Mouse (Mus musculus): ENCODE data around the gene Foxl1. TPM values are rescaled to one million over a fixed set of nuclear protein-coding genes. Genes with fewer than 3 reads are reported as not detected.
A peak's percentile ranks its signal among the peaks of the same experiment; 100 is the strongest.

Foxl1 gene
- polyA plus RNA-seq, 1 experiment from 2014 or later, result 0.07 TPM

DNA sequence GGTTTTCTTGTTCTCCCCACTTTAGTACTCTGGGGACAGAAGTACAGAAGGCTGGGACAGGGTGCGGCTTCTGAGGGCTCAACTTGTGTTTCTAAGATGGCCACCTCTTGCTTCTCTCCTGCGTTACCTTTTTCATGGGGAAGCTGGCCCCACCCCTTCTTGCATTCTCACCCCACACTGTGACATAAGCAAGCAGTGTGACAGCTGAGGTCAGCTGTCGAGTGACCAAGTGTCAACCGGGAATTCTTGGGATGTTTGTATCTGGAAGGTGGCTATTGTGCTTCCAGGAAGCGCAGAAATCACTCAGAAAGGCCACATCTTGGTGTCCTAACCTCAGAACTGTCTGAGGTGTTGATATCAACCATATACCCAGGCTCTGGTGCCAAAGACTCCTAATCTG is 40.3 kb downstream of the Foxl1 start:
- Histone ChIP-seq H3K9ac (ENCODE audit: low read depth, low read length) (no peak overlapping the region), H3K9me3 (replicated peaks; ENCODE audit: control insufficient read depth, low read length) (no peaks in the 10 kb centered on the region), H3K4me2 (ENCODE audit: low read depth, low read length) (no peak overlapping the region), H3K4me3 (ENCODE audit: low read depth, low read length) (no peak overlapping the region), H3K36me3 (ENCODE audit: control insufficient read depth, insufficient read depth) (no peaks in the 10 kb centered on the region), H3K27me3 (ENCODE audit: control insufficient read depth, insufficient read depth, low read depth, low read length) (no peaks in the 10 kb centered on the region), H3K27ac (ENCODE audit: low read length) (no peak overlapping the region), H3K4me1 (ENCODE audit: control insufficient read depth, low read depth, low read length) (no peaks in the 10 kb centered on the region)
- ATAC-seq (ENCODE audit: low read depth), result no peak
- WGBS (ENCODE audit: insufficient replicate concordance), result 63% methylated on average over 5 of the region's 5 CpGs

- 38% methylated on average over 7 of the region's 7 CpGs for WGBS (ENCODE audit: insufficient replicate concordance)
- Histone ChIP-seq H3K9ac (ENCODE audit: low read depth, low read length) (no peak overlapping the region), H3K4me1 (ENCODE audit: control insufficient read depth, low read depth, low read length) (no peaks in the 10 kb centered on the region), H3K9me3 (replicated peaks; ENCODE audit: control insufficient read depth, low read length) (no peaks in the 10 kb centered on the region), H3K36me3 (ENCODE audit: control insufficient read depth, insufficient read depth) (no peaks in the 10 kb centered on the region), H3K27ac (ENCODE audit: low read length) (no peak overlapping the region), H3K27me3 (ENCODE audit: control insufficient read depth, insufficient read depth, low read depth, low read length) (no peaks in the 10 kb centered on the region), H3K4me3 (ENCODE audit: low read depth, low read length) (no peak overlapping the region), H3K4me2 (ENCODE audit: low read depth, low read length) (no peak overlapping the region)
- ATAC-seq (ENCODE audit: low read depth), result no peak
Observed at GRCm38 (mm10) chr8:121170116-121170515, 42.4 kb downstream of the Foxl1 start.

DNA sequence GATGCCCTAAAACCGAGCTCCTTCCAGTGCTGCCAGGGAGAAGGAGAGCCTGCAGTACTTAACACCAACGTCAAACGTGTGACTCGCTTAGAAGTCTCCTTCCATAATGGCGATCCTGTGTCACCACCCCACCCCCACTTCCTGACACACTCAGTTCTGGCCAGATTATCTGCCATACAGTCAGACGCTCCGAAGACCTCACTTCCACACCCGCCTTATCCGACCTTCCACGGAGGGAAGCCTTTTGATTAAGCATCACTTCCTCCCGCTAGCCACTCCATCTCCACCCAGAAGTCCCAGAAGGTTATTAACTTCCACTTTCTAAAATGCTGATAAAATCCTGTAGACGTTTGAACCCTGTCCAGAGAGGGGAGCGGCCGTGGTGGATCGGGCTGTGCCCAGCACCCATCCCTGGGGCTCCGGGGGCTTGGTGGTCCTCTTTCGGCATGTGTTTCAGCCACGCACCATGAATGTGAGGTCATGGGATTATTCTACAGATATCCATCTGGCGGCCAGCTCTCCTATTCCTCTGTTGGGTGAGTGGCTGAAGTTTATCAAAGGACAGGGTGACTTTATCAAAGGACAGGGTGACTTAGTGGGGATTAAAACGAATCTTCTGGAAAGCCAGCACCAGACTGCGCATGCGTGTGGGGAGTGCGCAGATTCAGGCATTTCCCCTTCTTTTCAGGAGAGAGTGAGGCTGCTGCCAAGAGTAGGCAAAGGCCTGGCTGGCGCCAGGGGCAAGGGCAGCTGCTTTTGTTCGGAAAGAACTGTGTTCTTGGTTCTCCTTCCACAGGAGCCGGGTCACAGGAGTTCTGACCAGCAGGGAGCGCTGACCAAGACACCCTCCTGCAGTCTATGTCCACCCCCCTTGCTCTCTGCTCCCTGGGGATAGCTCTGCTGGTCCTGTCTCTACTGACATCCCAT is 43.1 kb downstream of the Foxl1 start:
- no peak overlapping the region for H3K9ac ChIP-seq (ENCODE audit: low read depth, low read length)
- peak; percentile 24; the same call in 1 of the 2 replicates for ATAC-seq (ENCODE audit: low read depth)
- no peak overlapping the region for H3K4me3 ChIP-seq (ENCODE audit: low read depth, low read length)

DNA sequence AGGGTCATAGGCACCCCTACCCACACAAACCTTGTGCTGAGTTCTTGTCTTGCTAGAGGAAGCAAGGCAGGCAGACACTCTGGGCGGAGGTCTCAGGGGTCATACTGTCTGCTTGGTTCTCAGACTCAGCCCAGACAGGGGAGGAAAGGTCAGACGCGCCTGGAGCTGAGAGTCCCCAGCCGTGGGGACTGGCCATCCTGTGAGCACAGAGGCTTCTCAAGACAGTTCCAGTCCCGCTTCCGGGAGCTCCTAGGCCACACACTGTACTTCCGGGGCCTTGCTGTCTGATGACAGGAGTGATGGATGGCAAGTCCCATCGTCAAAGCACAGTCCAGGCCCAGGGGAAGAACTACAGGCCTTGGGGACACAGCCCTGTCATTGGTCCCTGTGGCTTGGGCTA is 44.8 kb downstream of the Foxl1 start:
- ATAC-seq (ENCODE audit: low read depth), result no peak
- no peaks in the 10 kb centered on the region for H3K27me3 ChIP-seq (ENCODE audit: control insufficient read depth, insufficient read depth, low read depth, low read length)
- no peak overlapping the region for H3K4me2 ChIP-seq (ENCODE audit: low read depth, low read length)
- no peaks in the 10 kb centered on the region for H3K4me1 ChIP-seq (ENCODE audit: control insufficient read depth, low read depth, low read length)
- H3K9me3 ChIP-seq (replicated peaks; ENCODE audit: control insufficient read depth, low read length), result no peaks in the 10 kb centered on the region
- no peak overlapping the region for H3K9ac ChIP-seq (ENCODE audit: low read depth, low read length)
- no peak overlapping the region for H3K27ac ChIP-seq (ENCODE audit: low read length)
- 61% methylated on average over 8 of the region's 8 CpGs for WGBS (ENCODE audit: insufficient replicate concordance)
- H3K4me3 ChIP-seq (ENCODE audit: low read depth, low read length), result no peak overlapping the region
- H3K36me3 ChIP-seq (ENCODE audit: control insufficient read depth, insufficient read depth), result no peaks in the 10 kb centered on the region

More for the DNA sequence above, 43.1 kb downstream of the Foxl1 start:
- H3K4me1 ChIP-seq (ENCODE audit: control insufficient read depth, low read depth, low read length), result no peaks in the 10 kb centered on the region
- WGBS (ENCODE audit: insufficient replicate concordance), result 24% methylated on average over 27 of the region's 27 CpGs
- H3K36me3 ChIP-seq (ENCODE audit: control insufficient read depth, insufficient read depth), result no peaks in the 10 kb centered on the region
- no peak overlapping the region for H3K4me2 ChIP-seq (ENCODE audit: low read depth, low read length)
- H3K27ac ChIP-seq (ENCODE audit: low read length), result no peak overlapping the region
- H3K9me3 ChIP-seq (replicated peaks; ENCODE audit: control insufficient read depth, low read length), result no peaks in the 10 kb centered on the region
- no peaks in the 10 kb centered on the region for H3K27me3 ChIP-seq (ENCODE audit: control insufficient read depth, insufficient read depth, low read depth, low read length)

- H3K4me1 ChIP-seq (ENCODE audit: control insufficient read depth, low read depth, low read length), result no peaks in the 10 kb centered on the region
- no peak overlapping the region for H3K27ac ChIP-seq (ENCODE audit: low read length)
- no peak for ATAC-seq (ENCODE audit: low read depth)
- H3K27me3 ChIP-seq (ENCODE audit: control insufficient read depth, insufficient read depth, low read depth, low read length), result no peaks in the 10 kb centered on the region
- no peak overlapping the region for H3K4me2 ChIP-seq (ENCODE audit: low read depth, low read length)
- no peak overlapping the region for H3K9ac ChIP-seq (ENCODE audit: low read depth, low read length)
- WGBS (ENCODE audit: insufficient replicate concordance), result 55% methylated on average over 10 of the region's 10 CpGs
- no peak overlapping the region for H3K4me3 ChIP-seq (ENCODE audit: low read depth, low read length)
- H3K9me3 ChIP-seq (replicated peaks; ENCODE audit: control insufficient read depth, low read length), result no peaks in the 10 kb centered on the region
- H3K36me3 ChIP-seq (ENCODE audit: control insufficient read depth, insufficient read depth), result no peaks in the 10 kb centered on the region
Observed at GRCm38 (mm10) chr8:121174178-121174577, 46.4 kb downstream of the Foxl1 start.

GRCm38 (mm10) chr8:121174721-121175539 is 47.2 kb downstream of the Foxl1 start:
- Histone ChIP-seq H3K4me3 (ENCODE audit: low read depth, low read length) (no peak overlapping the region), H3K27me3 (ENCODE audit: control insufficient read depth, insufficient read depth, low read depth, low read length) (no peaks in the 10 kb centered on the region), H3K4me1 (ENCODE audit: control insufficient read depth, low read depth, low read length) (no peaks in the 10 kb centered on the region), H3K9ac (ENCODE audit: low read depth, low read length) (no peak overlapping the region), H3K27ac (ENCODE audit: low read length) (no peak overlapping the region), H3K4me2 (ENCODE audit: low read depth, low read length) (no peak overlapping the region), H3K9me3 (replicated peaks; ENCODE audit: control insufficient read depth, low read length) (no peaks in the 10 kb centered on the region), H3K36me3 (ENCODE audit: control insufficient read depth, insufficient read depth) (no peaks in the 10 kb centered on the region)
- ATAC-seq (ENCODE audit: low read depth), result no peak
- 64% methylated on average over 29 of the region's 30 CpGs for WGBS (ENCODE audit: insufficient replicate concordance)

DNA sequence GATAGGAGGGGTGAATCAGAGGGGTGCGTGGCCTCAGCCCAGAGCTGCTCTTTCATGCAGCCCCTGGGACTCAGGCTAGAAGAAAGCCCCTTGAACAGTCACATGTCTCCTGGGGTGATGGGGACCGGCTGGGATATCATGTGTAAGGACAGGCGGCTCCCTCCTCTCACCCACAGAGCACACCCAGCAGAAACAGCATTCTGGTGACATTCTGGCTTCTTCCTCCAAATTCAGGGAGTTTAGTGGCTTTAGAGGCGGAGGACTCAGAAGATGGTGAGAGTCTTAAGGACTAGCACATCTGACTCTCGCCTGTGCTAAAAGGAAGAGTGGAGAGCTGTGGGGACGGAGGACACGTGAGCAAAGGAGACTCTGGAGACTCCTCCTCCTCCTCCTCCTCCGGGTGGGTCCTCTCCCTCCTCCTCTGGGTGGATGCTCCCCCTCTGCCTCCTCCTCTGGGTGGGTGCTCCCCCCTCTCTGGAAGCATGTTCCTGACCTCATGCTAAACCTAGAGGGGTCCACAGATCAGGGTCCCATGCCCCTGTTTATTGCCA is 47.9 kb downstream of the Foxl1 start:
- Histone ChIP-seq H3K9ac (ENCODE audit: low read depth, low read length) (no peak overlapping the region), H3K9me3 (replicated peaks; ENCODE audit: control insufficient read depth, low read length) (no peaks in the 10 kb centered on the region), H3K36me3 (ENCODE audit: control insufficient read depth, insufficient read depth) (no peaks in the 10 kb centered on the region), H3K4me3 (ENCODE audit: low read depth, low read length) (no peak overlapping the region), H3K4me2 (ENCODE audit: low read depth, low read length) (no peak overlapping the region), H3K27me3 (ENCODE audit: control insufficient read depth, insufficient read depth, low read depth, low read length) (no peaks in the 10 kb centered on the region), H3K27ac (ENCODE audit: low read length) (no peak overlapping the region), H3K4me1 (ENCODE audit: control insufficient read depth, low read depth, low read length) (no peaks in the 10 kb centered on the region)
- ATAC-seq (ENCODE audit: low read depth), result no peak
- WGBS (ENCODE audit: insufficient replicate concordance), result 63% methylated on average over 8 of the region's 8 CpGs

- no peaks in the 10 kb centered on the region for H3K9me3 ChIP-seq (replicated peaks; ENCODE audit: control insufficient read depth, low read length)
- H3K9ac ChIP-seq (ENCODE audit: low read depth, low read length), result no peak overlapping the region
- 11% methylated on average over 3 of the region's 3 CpGs for WGBS (ENCODE audit: insufficient replicate concordance)
- no peak for ATAC-seq (ENCODE audit: low read depth)
- no peak overlapping the region for H3K4me3 ChIP-seq (ENCODE audit: low read depth, low read length)
- no peaks in the 10 kb centered on the region for H3K27me3 ChIP-seq (ENCODE audit: control insufficient read depth, insufficient read depth, low read depth, low read length)
- H3K4me2 ChIP-seq (ENCODE audit: low read depth, low read length), result no peak overlapping the region
- no peaks in the 10 kb centered on the region for H3K4me1 ChIP-seq (ENCODE audit: control insufficient read depth, low read depth, low read length)
- no peaks in the 10 kb centered on the region for H3K36me3 ChIP-seq (ENCODE audit: control insufficient read depth, insufficient read depth)
- no peak overlapping the region for H3K27ac ChIP-seq (ENCODE audit: low read length)
Observed at GRCm38 (mm10) chr8:121176291-121176690, 48.6 kb downstream of the Foxl1 start.
